Comparison of ENCODE assay signal across 8 mouse cellular contexts in genomic region chr14:20081937-20082533, GRCm38 (mm10). TPM values are rescaled to one million over a fixed set of nuclear protein-coding genes. Genes with fewer than 3 reads are reported as not detected.
DNase-seq lines count a peak whose midpoint lies in the region; ATAC-seq and TF ChIP-seq lines count a peak whose summit lies in the region.

No protein-coding gene starts in this region.

- H3K36me3 ChIP-seq in megakaryocyte, embryonic 14.5 days (replicated peaks; ENCODE audit: low read length) = peaks cover 12% of the 10 kb centered on the region
- H3K36me3 ChIP-seq in limb, embryonic 15.5 days = peaks cover 6% of the 10 kb centered on the region
- no peaks in the 10 kb centered on the region; the same call in 1 of the 2 replicates for H3K36me3 ChIP-seq in stomach, postnatal 0 days (ENCODE audit: control insufficient read depth, insufficient read depth, low read length)

- H3K9ac ChIP-seq in limb, embryonic 15.5 days = peak overlapping the region; percentile 58; the same call in 1 of the 2 replicates
- H3K9ac ChIP-seq in stomach, postnatal 0 days (ENCODE audit: low read length) = peak overlapping the region; percentile 81

- H3K9me3 ChIP-seq in megakaryocyte, embryonic 14.5 days = no peaks in the 10 kb centered on the region
- no peaks in the 10 kb centered on the region for H3K9me3 ChIP-seq in limb, embryonic 15.5 days
- H3K9me3 ChIP-seq in stomach, postnatal 0 days (ENCODE audit: control insufficient read depth, low read length) = no peaks in the 10 kb centered on the region

- peaks cover 2% of the 10 kb centered on the region for H3K27me3 ChIP-seq in megakaryocyte, embryonic 14.5 days (replicated peaks)
- no peaks in the 10 kb centered on the region for H3K27me3 ChIP-seq in limb, embryonic 15.5 days
- H3K27me3 ChIP-seq in stomach, postnatal 0 days (ENCODE audit: control insufficient read depth, insufficient read depth, low read length) = no peaks in the 10 kb centered on the region

- H3K4me2 ChIP-seq in limb, embryonic 15.5 days = peak overlapping the region; percentile 73
- peak overlapping the region; percentile 70 for H3K4me2 ChIP-seq in stomach, postnatal 0 days (replicated peaks; ENCODE audit: low read depth)

- ATAC-seq in CD4-positive, CD25-positive, alpha-beta regulatory T cell, adult 4 months = no peak
- ATAC-seq in megakaryocyte, adult 5-6 weeks (ENCODE audit: poor library complexity, severe bottlenecking) = no peak
- ATAC-seq in limb, embryonic 15.5 days (ENCODE audit: insufficient number of reproducible peaks, low FRiP score, low TSS enrichment, low read depth) = no peak
- no peak; the same call in 1 of the 2 replicates for ATAC-seq in stomach, postnatal 0 days (ENCODE audit: low FRiP score, low TSS enrichment)
- ATAC-seq in inflammation-experienced regulatory T-cells, adult 6 months = no peak

- DNase-seq in CD4-positive, CD25-positive, alpha-beta regulatory T cell, adult 2 months (ENCODE audit: low read depth, low spot score) = peak; percentile 21
- no peak for DNase-seq in stomach, postnatal 0 days (ENCODE audit: low spot score)
- DNase-seq in right cerebral cortex, postnatal 10 days (ENCODE audit: low spot score in 2 of 2) = no peak

- H3K4me1 ChIP-seq in megakaryocyte, embryonic 14.5 days = peaks cover 37% of the 10 kb centered on the region
- H3K4me1 ChIP-seq in limb, embryonic 15.5 days = peaks cover 22% of the 10 kb centered on the region
- H3K4me1 ChIP-seq in stomach, postnatal 0 days (replicated peaks; ENCODE audit: control insufficient read depth, insufficient read depth) = peaks cover 8% of the 10 kb centered on the region

- TF ChIP-seq CTCF in stomach, postnatal 0 days (IDR thresholded peaks at IDR 0.05; ENCODE audit: low read depth) = no peak

- H3K27ac ChIP-seq in limb, embryonic 15.5 days = peak overlapping the region; percentile 97
- peak overlapping the region; percentile 97 for H3K27ac ChIP-seq in stomach, postnatal 0 days (replicated peaks)

- WGBS in limb, embryonic 15.5 days = 63% methylated on average over 5 of the region's 5 CpGs
- 53% methylated on average over 5 of the region's 5 CpGs for WGBS in stomach, postnatal 0 days

- H3K4me3 ChIP-seq in megakaryocyte, embryonic 14.5 days (replicated peaks) = peak overlapping the region; percentile 94
- H3K4me3 ChIP-seq in limb, embryonic 15.5 days = peak overlapping the region; percentile 63
- peak overlapping the region; percentile 54 for H3K4me3 ChIP-seq in stomach, postnatal 0 days (ENCODE audit: low read depth, low read length)

- no peak for TF ChIP-seq EP300 in stomach, postnatal 0 days (optimal IDR thresholded peaks at IDR 0.05)

RNA-seq across cellular contexts. Expression of gene Saysd1, which starts 56.3 kb away (rescaled TPM):
- polyA plus RNA-seq in CD4-positive, CD25-positive, alpha-beta regulatory T cell, adult 4 months (2017; shearing (Covaris generic)) = 10 to 100 TPM; 23.8 to 34.8 TPM
- 9.9 and 29.2 TPM in 2 replicates for polyA plus RNA-seq in megakaryocyte, embryonic 14.5 days (2012; ENCODE audit: insufficient read depth, low replicate concordance)
- total RNA-seq in megakaryocyte, adult 5-6 weeks (2015) = 3.9 and 4.1 TPM in 2 replicates
- total RNA-seq in megakaryocyte, adult 5-6 weeks (2017) = 1.5 and 1.7 TPM in 2 replicates
- polyA plus RNA-seq in limb, embryonic 15.5 days (2015; fragmentation: Nextera tagmentation; extraction: Ambion mirVana) = 13.4 and 14.1 TPM in 2 replicates
- polyA plus RNA-seq in stomach, postnatal 0 days (2015; fragmentation: Nextera tagmentation; extraction: Ambion mirVana) = 14.2 and 15.4 TPM in 2 replicates
- polyA plus RNA-seq in inflammation-experienced regulatory T-cells, adult 6 months (2017; shearing (Covaris generic)) = 10 to 100 TPM; 21.3 to 40.2 (median 21.6) TPM
